Mouse (Mus musculus): ENCODE results near the gene Pygm.

Gene Pygm

GRCm38 (mm10) chr19:6407816-6408510 is 23.8 kb downstream of the Pygm start:
- in situ Hi-C loops (cut with MboI, MseI): loop anchor here (25.0 kb wide), 1 partner anchor 429 kb away; the partner anchor contains the start of gene Rps6ka4

- in situ Hi-C loops (cut with MboI, MseI): loop anchor here (25.0 kb wide), 1 partner anchor 429 kb away; the partner anchor contains the start of gene Rps6ka4
These were observed 24.6 kb downstream of the Pygm start for GRCm38 (mm10) chr19:6408749-6409148.

GRCm38 (mm10) chr19:6409176-6409575 is 25.0 kb downstream of the Pygm start:
- in situ Hi-C loops (cut with MboI, MseI): loop anchor here (25.0 kb wide), 1 partner anchor 428 kb away; the partner anchor contains the start of gene Rps6ka4

GRCm38 (mm10) chr19:6409936-6410335 is 25.7 kb downstream of the Pygm start:
- in situ Hi-C loops (cut with MboI, MseI): loop anchor here (25.0 kb wide), 1 partner anchor 427 kb away; the partner anchor contains the start of gene Rps6ka4

GRCm38 (mm10) chr19:6412798-6413197 is 28.6 kb downstream of the Pygm start:
- in situ Hi-C loops (cut with MboI, MseI): loop anchor here (25.0 kb wide), 1 partner anchor 425 kb away; the partner anchor contains the start of gene Rps6ka4

- in situ Hi-C loops (cut with MboI, MseI): loop anchor here (25.0 kb wide), 1 partner anchor 422 kb away; the partner anchor contains the start of gene Rps6ka4
These were observed 31.3 kb downstream of the Pygm start for GRCm38 (mm10) chr19:6415454-6415853.

- in situ Hi-C loops (cut with MboI, MseI): loop anchor here (25.0 kb wide), 1 partner anchor 421 kb away; the partner anchor contains the start of gene Rps6ka4
These were observed 32.0 kb downstream of the Pygm start for GRCm38 (mm10) chr19:6416124-6416770.

- in situ Hi-C loops (cut with MboI, MseI): loop anchor here (25.0 kb wide), 1 partner anchor 420 kb away; the partner anchor contains the start of gene Rps6ka4
These were observed 32.9 kb downstream of the Pygm start for GRCm38 (mm10) chr19:6416894-6417761.

GRCm38 (mm10) chr19:6418233-6418879 is 34.2 kb downstream of the Pygm start, which contains the start of gene Nrxn2:
Gene Nrxn2, plus strand, starts transcription at chr19:6418731.
- in situ Hi-C loops (cut with MboI, MseI): loop anchor here (25.0 kb wide), 1 partner anchor 419 kb away; the partner anchor contains the start of gene Rps6ka4

- in situ Hi-C loops (cut with MboI, MseI): loop anchor here (25.0 kb wide), 1 partner anchor 418 kb away; the partner anchor contains the start of gene Rps6ka4
These were observed 34.9 kb downstream of the Pygm start for GRCm38 (mm10) chr19:6418984-6419692.

GRCm38 (mm10) chr19:6419805-6420310 is 35.7 kb downstream of the Pygm start:
- in situ Hi-C loops (cut with MboI, MseI): loop anchor here (25.0 kb wide), 1 partner anchor 417 kb away; the partner anchor contains the start of gene Rps6ka4

- in situ Hi-C loops (cut with MboI, MseI): loop anchor here (25.0 kb wide), 1 partner anchor 417 kb away; the partner anchor contains the start of gene Rps6ka4
These were observed 36.4 kb downstream of the Pygm start for GRCm38 (mm10) chr19:6420481-6421210.

- in situ Hi-C loops (cut with MboI, MseI): loop anchor here (25.0 kb wide), 1 partner anchor 416 kb away; the partner anchor contains the start of gene Rps6ka4
These were observed 37.0 kb downstream of the Pygm start for GRCm38 (mm10) chr19:6421211-6421590.

GRCm38 (mm10) chr19:6422014-6422413 is 37.8 kb downstream of the Pygm start:
- in situ Hi-C loops (cut with MboI, MseI): loop anchor here (25.0 kb wide), 1 partner anchor 415 kb away; the partner anchor contains the start of gene Rps6ka4

- in situ Hi-C loops (cut with MboI, MseI): loop anchor here (25.0 kb wide), 1 partner anchor 414 kb away; the partner anchor contains the start of gene Rps6ka4
These were observed 39.0 kb downstream of the Pygm start for GRCm38 (mm10) chr19:6423241-6423640.

GRCm38 (mm10) chr19:6424137-6424881 is 40.1 kb downstream of the Pygm start:
- in situ Hi-C loops (cut with MboI, MseI): loop anchor here (25.0 kb wide), 1 partner anchor 413 kb away; the partner anchor contains the start of gene Rps6ka4

- in situ Hi-C loops (cut with MboI, MseI): no loop called here
These were observed 41.4 kb downstream of the Pygm start for GRCm38 (mm10) chr19:6425595-6425994.

All from T-helper 1 cell (primary cell).